Mouse (Mus musculus): ENCODE results near the gene Pdlim4.

DNA sequence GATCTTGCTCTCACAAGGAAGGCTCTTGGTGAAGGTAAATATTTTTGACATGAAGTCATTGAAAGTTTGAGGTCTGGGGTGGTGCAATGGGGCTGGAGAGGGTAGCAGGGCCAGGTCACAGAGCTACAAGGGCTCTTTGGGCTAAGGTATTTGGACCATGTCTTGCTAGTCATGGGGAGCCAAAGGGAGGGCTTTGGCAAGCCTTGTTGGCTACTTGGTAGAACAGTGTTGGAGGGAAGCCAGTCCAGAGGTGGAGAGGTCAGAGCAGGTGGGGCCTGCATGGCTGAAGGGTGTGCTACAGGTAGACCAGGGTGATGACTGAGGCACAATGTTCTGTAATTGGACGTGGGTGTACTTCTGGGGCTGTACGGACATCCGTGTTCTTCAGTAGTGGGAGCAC lies 37.9 kb upstream of the Pdlim4 start:
- TF ChIP-seq CTCF (IDR thresholded peaks at IDR 0.05; ENCODE audit: extremely low read depth, insufficient read depth, insufficient read length, insufficient replicate concordance) = no peak
- no peak for TF ChIP-seq POLR2A (IDR thresholded peaks at IDR 0.05; ENCODE audit: low read depth, low read length)

Data from spleen, adult 2 months (tissue).